In genomic region chr1:150798651-150799050, GRCm38 (mm10) we compare ENCODE assay signal across 9 mouse cellular contexts.
"Had no signal": no experiment of that assay in that cellular context is flagged by ENCODE, and none has a peak within 500 bp of the region (broad histone marks: within the 10 kb centered on the region; RNA-seq: fewer than 3 reads in every experiment).

No protein-coding gene starts in this region.

- DNase-seq: liver, postnatal 0 days; lung, adult 2 months; lung, postnatal 14 days; lung, postnatal 36 days; midbrain, embryonic 14.5 days; right cerebral cortex, postnatal 14 days; thymus, adult 2 months; thymus, postnatal 25 days; thymus, postnatal 4 days had no signal
